Mouse (Mus musculus) kidney, postnatal 25 days (tissue): Measurements from ENCODE around the gene Wfdc10.
A peak's percentile ranks its signal among the peaks of the same experiment; 100 is the strongest.

Experiments used
- DNase-seq, 2 experiments: peaks; one replicate each; pipeline ENCODE4 v3.0.0; 2021; ENCODE audit warnings: mixed read lengths in 2 of 2

The Wfdc10 gene

DNA sequence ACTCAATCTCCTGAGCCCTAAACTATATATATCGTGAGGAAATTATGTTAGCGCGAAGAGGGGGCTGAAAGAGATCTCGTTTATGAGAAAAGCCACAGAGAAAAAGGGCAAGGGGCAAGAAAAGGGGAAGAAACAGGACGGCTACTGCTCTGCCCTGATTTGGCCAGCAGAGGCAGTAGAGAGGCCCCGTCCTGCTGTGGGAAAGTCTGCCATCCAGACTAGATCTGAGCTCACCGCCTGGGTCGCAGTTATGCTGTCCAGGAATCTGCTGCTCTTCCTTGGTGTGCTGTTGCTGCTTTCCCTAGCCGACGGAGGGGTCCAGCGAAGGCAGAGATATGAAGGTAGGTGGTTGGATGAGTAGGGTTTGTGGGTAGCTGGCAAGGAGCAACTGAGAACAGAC, at the start of gene Wfdc10:
Wfdc10 (plus strand) TSS at position 189 of the 400 bp plus-strand sequence.
- peak in 1 of 2 experiments; percentile 56 for DNase-seq

DNA sequence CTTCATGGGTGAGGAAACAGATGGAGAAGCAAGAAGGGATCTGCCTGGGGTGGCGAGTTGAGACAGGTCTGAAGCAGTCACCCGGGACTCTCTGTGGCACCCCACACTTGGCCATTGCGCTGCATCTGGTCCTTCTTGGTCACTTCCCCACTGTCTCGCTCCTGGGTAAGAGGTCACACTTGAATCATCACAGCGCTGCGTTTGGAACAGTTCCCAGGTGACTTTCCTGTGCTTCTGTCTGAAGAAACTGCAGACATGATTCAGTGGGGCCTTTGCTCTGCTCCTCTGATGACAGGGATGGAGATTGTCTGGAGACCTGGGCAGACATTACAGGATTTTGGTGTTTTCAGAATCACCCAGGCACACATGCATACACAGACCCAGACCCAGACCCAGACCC, 47.1 kb upstream of the Wfdc10 start:
- DNase-seq = no peak

DNA sequence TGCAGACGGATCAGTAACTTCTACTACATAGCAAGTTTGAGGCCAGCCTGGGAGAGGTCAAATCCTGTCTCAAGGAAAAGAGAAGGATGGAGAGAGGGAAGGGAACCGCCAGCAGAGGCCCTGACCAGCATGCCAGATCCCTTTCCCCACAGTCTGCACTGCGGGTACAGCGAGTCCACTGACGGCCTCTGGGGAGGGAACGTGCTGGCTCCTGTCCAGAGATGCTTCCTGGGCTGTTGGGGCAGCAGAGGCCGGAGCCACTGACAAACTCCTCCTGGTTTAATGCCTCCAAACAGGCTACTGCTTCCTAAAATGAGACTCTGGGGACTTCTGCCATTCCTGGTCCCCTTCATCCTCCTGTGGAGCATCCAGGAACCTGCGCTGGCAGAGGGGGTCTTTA, 42.4 kb upstream of the Wfdc10 start, which contains the start of the genes Wfdc6b and Wfdc8:
Wfdc6b (plus strand) TSS at position 52 of the 400 bp plus-strand sequence.
Wfdc8 (minus strand) TSS at position 156 of the 400 bp plus-strand sequence.
- peak; percentile 69 to 75 for DNase-seq

DNA sequence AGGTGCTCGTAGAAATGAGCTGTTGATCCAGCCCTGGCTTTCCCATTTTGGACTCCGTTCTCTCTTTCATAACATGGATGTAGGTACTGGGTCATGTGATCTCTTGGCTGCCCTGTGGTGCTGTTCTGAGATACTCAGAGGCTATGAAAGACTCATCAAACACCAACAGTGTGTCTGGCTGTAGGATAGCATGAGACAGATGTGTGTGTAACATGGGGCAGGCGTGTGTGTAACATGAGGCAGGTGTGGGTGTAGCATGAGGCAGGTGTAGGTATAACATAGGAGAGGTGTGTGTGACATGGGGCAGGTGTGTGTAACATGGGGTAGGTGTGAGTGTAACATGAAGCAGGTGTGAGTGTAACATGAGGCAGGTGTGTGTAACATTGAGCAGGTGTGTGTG, 40.5 kb upstream of the Wfdc10 start:
- no peak for DNase-seq

DNA sequence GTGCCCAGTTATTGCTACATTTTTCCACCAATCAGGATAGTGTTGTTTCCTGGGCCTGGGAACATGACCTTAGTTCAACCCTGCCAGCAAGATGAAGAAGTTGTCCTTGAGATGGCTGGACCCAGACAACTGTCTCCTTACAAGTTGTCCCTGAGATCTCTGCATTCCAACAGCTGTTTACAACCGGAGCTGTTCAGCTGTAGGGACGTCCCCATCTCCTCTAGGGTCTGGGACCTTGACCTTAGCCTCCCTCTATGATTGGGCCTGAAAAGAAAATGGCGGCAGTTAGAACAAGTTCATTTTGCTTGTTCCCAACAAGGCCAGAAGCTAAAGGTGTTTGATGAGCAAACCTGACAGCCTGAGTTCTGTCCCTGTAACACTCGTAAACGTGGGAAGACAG, 36.8 kb upstream of the Wfdc10 start:
- no peak for DNase-seq

DNA sequence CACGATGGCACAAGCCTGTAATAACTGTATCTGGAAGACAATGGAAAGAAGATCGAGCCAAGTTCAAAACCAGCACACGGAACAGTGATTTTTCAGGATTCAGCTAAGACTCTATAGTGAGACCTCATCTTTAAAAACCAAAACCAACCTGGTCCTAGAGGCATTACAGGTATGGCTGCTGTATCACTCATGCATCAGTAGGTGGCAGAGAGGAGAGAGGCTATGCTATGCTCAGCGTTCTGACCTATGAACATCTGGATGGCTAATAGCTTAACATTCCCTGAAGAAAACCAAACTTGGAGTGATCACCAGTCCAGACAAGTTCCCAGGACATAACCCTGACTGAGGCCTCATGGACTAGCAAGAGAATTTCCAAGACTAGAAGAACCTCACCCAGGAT, 34.1 kb upstream of the Wfdc10 start:
- no peak for DNase-seq

DNA sequence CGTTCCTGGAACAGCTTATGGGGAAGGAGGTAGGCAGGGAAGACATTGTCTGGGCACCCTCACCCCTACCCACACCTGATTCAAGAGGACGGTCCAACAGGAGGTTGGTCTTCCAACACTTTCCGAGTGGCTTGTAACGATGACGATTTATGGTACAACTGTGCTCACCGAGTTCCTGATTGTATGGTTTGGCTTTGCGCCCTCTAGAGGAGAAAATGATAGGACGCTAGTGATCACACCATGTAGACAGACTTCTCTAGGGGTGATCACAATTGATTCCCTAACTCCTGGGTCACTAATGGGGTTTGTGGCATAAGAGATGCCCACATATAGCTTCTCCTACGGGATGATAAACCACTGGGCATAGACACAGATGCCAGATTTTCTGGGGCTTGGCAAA, 20.6 kb upstream of the Wfdc10 start:
- DNase-seq = no peak

DNA sequence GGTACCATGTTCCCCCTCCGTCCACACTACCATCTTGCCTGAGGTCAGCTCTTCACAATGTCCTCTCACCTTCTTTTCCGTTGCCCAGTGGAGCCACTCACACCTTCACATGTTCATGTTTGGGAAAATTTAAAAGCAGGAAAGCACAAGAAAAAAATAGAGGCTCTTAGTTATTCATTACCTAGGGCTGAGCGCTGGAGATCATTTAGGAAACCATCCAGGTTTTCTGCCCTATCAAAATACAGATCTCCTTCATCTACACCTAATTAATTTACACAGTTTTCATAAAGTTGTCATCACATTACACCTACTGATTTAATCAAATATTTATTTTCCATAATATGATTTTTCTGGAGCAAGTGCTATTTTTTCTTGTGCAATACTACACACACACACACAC, 17.1 kb upstream of the Wfdc10 start, which contains the start of gene Wfdc16:
Wfdc16 (minus strand) TSS at position 101 of the 400 bp plus-strand sequence.
- DNase-seq = no peak

DNA sequence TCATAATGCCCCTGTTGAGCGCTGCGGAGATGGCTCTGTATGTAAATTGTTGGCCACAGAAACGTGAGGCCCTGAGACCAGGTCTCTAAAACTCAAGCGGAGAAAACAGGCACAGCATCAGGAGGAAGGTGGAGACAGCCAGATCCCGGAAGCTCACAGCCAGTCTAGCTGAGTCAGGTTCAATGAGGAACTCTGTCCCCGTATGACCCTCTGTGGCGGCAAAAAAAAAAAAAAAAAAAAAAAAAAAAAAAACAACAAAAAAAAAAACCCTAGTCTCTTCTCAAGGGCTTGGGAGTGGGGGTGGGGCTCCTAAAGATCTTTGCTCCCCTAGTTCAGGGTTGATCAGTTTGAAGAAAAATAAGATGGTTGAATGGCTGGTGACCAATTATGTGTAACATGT, 14.7 kb upstream of the Wfdc10 start:
- DNase-seq = peak; percentile 26 to 74

DNA sequence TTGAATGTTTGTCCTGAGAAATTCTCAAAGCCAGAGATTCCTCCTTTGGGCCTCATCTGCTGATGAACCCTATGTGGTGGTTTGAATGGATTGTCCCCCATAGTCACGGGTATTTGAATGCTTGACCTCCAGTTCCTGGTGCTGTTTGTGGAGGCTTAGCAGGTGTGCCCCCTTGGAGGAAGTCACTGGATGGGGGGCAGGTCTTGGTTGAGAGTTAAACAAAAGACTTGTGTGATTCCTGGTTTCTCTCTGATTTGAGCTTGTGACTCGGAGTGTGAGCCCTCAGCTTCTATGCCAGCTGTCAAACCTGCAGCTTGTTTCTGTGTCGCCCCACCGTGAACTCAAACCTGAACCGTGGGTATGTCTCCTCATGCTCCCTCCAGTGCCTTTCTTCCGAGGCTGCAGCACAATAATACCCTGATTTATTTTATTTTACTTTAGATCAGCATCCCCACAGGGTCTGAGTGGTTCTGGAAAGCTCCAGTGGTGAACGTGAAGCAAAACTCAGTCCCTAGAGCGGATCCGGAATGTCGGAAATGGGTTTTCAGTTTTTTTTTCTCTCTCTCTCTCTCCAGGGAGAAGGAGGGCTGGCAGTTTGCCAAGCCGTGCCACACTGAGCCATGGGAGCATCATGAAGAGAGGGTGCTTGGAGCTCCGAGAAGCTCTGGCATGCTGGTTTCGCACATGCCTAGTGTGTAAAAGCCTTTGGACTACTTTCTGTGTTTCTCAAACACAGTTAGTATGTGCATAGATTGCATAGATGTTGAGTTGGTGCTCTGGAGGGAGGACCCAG, 13.8 kb upstream of the Wfdc10 start:
- DNase-seq = peak in 1 of 2 experiments; percentile 34

DNA sequence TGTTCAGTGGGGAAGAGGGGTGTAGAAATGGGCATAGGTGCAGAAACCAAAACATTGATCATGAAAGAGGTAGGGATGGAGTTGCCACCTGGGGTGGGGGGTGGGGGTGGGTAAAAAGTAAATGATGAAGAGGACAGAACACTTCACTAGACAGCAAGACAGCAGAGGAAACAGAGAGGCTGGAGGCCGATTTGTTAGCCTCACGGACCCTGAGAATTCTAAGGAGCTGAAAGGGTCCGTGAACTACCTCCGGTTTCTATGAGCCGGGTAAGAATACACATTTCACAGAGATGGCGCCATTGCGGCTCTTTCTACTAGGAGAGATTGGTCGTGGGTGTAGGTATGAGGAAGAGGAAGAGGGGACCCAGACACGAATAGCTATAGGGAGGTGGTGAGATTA, 637 bp downstream of the Wfdc10 start, which contains the start of gene Wfdc9:
Wfdc9 (minus strand) TSS at position 101 of the 400 bp plus-strand sequence.
- no peak for DNase-seq

DNA sequence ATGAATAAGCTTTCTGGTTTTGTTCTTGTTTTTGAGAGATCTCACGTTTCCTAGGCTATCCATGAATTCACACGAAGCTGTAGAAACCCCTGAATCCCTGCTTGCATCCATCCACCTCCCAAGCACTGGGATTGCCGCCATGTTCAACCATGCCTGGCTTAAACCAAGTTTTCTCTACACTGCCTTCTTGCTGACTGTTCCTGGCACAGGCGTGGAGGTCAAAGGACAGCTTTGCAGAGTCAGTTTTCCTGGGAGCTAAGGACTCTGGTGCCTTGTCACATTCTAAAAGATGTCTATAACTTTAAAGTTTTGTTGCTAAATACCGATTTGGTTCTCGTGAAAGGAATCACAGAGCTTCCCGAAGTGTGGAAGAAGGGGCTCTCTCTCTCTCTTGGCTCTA, 9.0 kb downstream of the Wfdc10 start:
- peak in 1 of 2 experiments; percentile 33 for DNase-seq

DNA sequence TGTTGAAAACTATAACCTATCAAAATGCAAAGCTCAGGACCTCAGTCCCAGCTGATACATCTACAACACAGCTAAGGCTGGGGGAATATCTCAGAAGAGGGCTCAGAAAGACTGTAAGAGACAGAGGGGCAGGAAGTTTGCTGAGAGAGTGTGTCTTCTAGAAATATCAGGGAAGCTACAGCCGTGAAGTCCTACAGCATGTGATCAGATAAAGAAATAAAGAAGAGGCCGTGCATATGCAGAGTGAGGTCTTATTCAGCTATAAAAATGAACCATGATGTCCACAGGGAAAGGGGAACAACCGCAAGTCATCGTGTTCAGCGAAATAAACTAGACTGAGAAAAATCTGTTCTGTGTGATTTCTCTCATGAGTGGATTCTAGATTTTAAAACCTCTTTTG, 14.4 kb downstream of the Wfdc10 start:
- DNase-seq = no peak

DNA sequence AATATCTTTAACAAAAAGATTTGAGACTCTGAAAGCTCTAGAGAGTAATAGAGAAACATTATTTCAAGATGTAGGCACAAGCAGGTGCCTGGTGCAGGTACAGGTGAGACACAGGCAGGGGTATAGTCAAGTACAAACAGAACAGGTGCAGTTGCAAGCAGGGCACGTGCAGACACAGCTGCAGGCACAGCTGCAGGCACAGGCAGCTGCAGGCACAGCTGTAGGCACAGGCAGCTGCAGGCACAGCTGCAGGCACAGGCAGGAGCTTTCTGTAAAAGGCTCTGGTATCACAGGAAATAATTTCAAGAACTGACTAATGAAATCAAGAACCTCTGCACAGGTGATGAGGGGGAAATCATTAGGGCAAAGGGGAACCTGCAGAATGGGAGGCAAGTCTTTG, 15.1 kb downstream of the Wfdc10 start:
- no peak for DNase-seq

DNA sequence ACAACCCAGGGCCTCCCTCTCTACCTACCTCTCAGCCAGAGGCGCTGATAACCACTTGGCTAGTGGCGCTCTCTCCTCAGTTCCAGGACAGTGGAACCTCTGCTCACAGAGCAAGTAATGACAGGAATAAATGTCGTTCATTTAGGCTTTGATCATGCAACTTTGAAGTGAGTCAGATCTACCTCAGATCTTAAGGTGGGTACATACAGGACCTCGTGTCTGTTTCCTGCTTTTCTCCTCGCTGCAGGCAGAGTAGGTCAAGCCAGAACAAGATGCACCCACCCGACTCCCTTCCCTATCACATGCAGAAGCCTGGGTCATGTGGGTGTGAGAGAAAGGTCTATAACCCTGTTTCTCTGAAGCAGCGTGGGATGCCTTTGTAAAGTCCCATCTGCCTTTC, 18.1 kb downstream of the Wfdc10 start, which contains the start of gene Wfdc11:
Wfdc11 (minus strand) TSS at position 101 of the 400 bp plus-strand sequence.
- no peak for DNase-seq

DNA sequence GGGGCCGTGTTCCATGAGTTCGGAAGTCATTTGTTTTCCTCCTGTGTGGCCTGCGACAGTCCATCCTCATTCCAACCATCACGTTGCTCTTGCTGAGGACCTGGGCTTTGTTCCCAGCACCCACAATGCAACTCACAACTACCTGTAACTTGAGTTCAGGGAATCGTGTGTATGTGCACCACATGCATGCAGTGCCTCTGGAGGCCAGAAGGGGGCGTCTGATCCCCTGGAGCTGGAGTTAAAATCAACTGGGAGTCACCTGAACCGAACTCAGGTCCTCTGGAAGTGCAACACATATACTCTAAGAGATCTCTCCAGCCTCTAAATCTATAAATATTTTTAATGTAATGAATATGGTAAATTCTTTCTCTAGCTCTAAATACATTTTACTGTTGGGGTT, 20.3 kb downstream of the Wfdc10 start:
- DNase-seq = no peak

DNA sequence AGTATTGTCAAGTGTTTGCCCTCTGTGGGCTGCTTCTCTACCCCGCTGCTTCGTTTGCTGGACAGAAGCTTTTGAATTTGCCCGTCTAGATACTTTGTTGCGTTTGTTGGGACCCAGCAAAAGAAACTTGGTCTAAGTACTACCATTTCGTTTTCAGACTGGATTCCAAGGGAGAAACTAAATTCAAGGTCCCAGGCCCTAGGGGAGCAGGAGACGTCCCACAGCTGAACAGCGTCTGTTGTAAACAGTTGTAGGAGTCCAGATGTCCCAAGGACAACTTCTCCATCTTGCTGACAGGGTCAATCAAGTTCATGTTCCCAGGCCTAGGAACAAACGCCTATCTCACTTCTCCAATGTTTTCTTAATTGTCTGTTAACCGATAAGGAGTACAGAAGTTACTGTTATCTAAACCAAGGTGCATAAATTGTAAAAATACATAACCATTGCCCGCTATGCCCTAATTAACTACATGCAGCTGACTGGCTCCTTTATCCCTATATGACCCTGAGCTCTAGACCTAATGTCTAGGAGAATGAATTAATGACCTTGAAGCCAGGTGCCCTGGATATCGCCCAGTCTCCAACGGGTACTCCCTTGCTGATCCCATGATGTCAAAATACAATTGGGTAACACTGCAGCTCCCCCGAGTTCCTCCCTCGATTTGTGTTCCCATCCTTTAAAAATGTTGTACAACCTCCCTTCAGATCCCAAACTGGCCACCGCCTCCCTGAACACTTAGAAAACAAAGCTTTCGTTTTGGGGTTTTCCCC, 21.3 kb downstream of the Wfdc10 start:
- no peak for DNase-seq

DNA sequence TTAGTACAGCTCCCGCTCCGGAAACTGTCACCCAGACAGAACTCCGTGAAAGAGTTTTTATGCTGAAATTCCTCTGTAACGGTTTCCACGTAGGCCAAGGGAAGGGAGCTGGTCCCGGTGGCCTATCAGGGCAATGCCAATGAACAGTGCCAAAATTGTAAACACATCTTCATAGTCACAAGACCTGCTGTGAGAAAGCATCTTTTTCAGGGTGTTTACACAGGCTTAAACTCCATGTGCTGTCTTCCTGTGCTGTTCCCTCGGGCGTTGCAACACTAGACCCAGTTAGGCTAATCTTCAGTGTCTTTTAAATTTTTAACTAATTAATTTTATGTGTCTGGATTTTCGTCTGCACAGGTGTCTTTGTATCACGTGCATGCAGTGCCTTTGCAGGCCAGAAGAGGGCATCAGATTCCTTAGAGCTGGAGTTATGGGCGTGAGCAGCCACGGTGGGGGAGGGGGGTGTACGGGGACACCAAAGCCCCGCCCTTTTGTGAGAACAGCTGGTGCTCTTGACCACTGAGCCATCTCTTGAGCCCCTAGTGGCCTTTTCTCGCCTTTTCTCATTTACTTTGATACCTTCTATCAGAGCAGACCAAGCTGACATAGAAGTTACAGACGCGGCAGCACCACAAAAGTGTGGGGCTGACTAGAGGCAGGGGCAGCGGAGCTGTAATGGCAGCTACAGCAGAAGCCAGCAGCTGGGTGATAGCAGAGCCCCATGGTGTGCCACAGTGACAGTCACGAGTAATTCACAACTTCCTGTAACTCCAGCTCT, 23.2 kb downstream of the Wfdc10 start:
- peak; percentile 88 to 90 for DNase-seq

DNA sequence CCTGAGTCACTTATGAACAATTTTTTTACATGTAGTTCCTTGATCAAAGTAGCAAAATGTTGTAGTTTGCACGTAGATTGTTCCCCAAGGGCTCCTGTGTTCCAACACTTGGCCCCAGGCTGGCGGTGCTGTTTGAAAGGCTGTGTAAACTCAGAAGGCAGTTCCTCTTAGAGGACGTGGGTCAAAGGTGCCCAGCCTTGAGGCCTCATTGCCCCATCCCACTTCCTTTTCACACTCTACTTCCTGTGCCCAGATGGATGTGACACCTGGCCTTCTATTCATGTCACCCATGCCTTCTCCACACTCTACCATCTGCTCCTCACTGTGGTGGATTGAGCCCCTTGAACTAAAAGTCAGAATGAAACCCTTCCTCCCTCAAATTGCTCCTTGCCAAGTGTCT, 24.1 kb downstream of the Wfdc10 start:
- DNase-seq = no peak

DNA sequence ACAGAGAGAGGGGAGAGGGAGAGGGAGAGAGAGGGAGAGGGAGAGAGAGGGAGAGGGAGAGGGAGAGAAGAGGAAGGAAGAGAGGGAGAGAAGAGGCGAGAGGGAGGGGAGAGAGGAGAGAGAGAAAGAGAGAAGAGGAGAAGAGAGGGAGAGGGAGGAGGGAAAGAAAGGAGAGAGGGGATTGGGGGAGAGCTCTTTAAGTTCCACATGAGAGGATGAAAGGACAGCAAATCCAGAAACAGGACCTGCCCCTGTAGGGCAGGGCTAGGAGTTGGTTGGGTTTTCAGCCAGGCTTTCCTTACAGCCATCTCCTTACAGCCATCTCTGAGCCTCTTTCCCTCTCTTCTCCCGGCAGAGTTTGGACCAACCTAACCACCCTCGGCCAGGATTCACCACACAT, 29.0 kb downstream of the Wfdc10 start, which contains the start of gene Wfdc13:
Wfdc13 (plus strand) TSS at position 301 of the 400 bp plus-strand sequence.
- no peak for DNase-seq

DNA sequence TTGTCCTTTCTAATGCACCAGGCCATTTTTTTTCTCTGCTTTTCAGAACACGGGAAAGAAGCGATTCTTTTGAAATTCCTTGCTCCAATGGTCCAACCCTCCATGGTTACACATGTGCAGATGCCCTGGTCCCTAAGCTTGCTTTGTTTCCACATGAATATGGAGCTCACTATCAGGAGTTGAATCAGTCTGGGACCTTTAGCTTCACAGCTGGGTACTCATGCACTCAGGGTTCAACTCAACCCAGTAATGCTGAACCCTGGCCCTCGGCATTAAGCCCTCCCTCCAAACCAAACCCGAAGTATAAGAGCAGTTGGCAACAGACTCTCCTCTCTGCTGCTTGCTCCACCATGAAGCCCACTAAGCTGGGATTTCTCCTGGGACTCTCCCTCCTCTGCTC, 42.4 kb downstream of the Wfdc10 start, which contains the start of gene Spint4:
Spint4 (plus strand) TSS at position 301 of the 400 bp plus-strand sequence.
- DNase-seq = no peak

DNA sequence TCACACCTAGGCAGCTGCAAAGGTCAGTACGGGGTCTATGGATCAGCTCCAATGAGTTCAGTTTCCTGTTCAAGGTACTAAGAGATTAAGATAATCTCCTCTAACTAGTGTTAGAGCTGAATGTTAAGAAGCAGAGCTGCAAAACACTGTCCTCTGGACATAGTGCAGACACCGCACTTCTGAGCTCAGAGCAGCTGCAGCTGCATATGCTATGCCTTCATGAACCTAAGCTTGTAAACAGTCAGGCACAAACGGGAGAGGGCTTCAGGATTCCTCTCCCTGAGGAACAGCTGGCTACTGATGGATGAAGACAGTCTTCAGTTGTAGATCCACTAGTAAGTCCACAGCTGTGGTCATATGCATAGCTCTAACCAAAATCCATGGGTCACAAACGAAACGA, 45.1 kb downstream of the Wfdc10 start:
- no peak for DNase-seq

DNA sequence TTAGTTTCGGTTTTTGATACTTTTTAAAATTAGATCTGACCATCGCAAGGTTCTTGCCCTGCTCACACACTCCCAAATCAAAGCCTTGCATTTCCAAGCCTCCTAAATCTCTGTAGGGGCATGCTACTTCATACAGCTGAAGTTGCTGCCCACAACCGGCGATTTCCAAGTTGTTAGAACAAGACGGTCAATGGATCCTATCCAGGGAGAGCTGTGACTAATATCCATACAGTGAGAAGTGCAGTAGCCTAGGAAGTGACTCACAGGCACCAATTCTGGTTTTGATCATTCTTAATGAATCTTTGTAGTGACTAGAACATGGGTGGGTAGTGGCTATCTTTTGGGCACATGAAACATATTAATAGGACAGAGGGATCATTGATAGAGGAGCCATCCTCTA, 45.9 kb downstream of the Wfdc10 start:
- DNase-seq = no peak
